Mouse (Mus musculus) G1E (cell line): ENCODE measurements around the gene Irf7. TPM values are rescaled to one million over a fixed set of nuclear protein-coding genes. Genes with fewer than 3 reads are reported as not detected.
A peak's percentile ranks its signal among the peaks of the same experiment; 100 is the strongest.
"Not testable (repeated sequence)": the region's sequence is repeated elsewhere in the genome, so short reads cannot be mapped to it uniquely, and the experiment has no call there.

Experiments
- ATAC-seq: 2 replicates; pipeline ENCODE4 v1.8.0; 2016; ENCODE audit warnings: mild to moderate bottlenecking; ENCODE audit not compliant: insufficient number of reproducible peaks, poor library complexity, low FRiP score, severe bottlenecking; ENCODE audit errors: extremely low read depth
- DNase-seq: peaks from one replicate; pipeline ENCODE4 v3.0.0; 2012; ENCODE audit warnings: low spot score
- H3K27me3 ChIP-seq: 2 replicates; pipeline ENCODE4 v1.6.1; 2012; ENCODE audit warnings: mild to moderate bottlenecking, low read length, inconsistent platforms; ENCODE audit not compliant: insufficient read depth
- H3K36me3 ChIP-seq: replicated peaks from 2 replicates; pipeline ENCODE3; 2012; ENCODE audit warnings: mild to moderate bottlenecking, inconsistent platforms
- H3K4me1 ChIP-seq: 2 replicates; pipeline ENCODE4 v1.6.1; 2012; ENCODE audit warnings: low read depth, low read length, inconsistent platforms, mixed read lengths; ENCODE audit not compliant: insufficient read depth
- H3K4me3 ChIP-seq: 2 replicates; pipeline ENCODE4 v1.5.1; 2012; ENCODE audit warnings: low read depth, mild to moderate bottlenecking, inconsistent platforms, low read length, moderate library complexity, mixed read lengths
- H3K9me3 ChIP-seq: replicated peaks from 2 replicates; pipeline ENCODE4 v1.6.1; 2012; ENCODE audit warnings: inconsistent platforms
- CTCF ChIP-seq: IDR thresholded peaks from 2 replicates; pipeline ENCODE4 v1.5.1; 2012; ENCODE audit warnings: low read depth, low read length, inconsistent platforms, mixed read lengths
- GATA1 ChIP-seq: IDR thresholded peaks from 2 replicates; pipeline ENCODE4 v1.6.1; 2012; ENCODE audit warnings: borderline replicate concordance, low read length, inconsistent platforms, mixed read lengths
- GATA2 ChIP-seq: IDR thresholded peaks from 2 replicates; pipeline ENCODE4 v1.6.1; 2012; ENCODE audit warnings: low read depth, low read length, inconsistent platforms, borderline replicate concordance
- POLR2AphosphoS5 ChIP-seq: IDR thresholded peaks from 2 replicates; pipeline ENCODE4 v1.6.1; 2012; ENCODE audit warnings: low read depth, low read length, inconsistent platforms; ENCODE audit not compliant: insufficient replicate concordance
- TAL1 ChIP-seq: conservative IDR thresholded peaks from 2 replicates; pipeline ENCODE4 v1.6.1; 2012; ENCODE audit warnings: low read depth, low read length, inconsistent platforms, mixed read lengths
- polyA plus RNA-seq: library from polyadenylated mRNA; stranded (reverse); fragments of >175 nt; gene quantifications from 2 replicates; pipeline ENCODE4 v1.2.3, GENCODE M21; 2012
- total RNA-seq, 2 experiments: library from RNA; stranded (forward) in 1 of 2; stranded (reverse) in 1 of 2; fragments of 200-1000 nt in 1 of 2; fragments of >200 nt in 1 of 2; fragmentation: Nextera tagmentation in 1 of 2; gene quantifications; 2 replicates each; pipeline ENCODE4 v1.2.3; 2014 to 2017

Gene Irf7
- total and polyA plus RNA-seq, 3 experiments: 1.6 to 12.9 (median 6.8) TPM

GRCm38 (mm10) chr7:141264761-141265410 lies 1.4 kb downstream of the Irf7 start:
- TF ChIP-seq GATA1 (no peak), CTCF (no peak), POLR2AphosphoS5 (no peak), TAL1 (no peak), GATA2 (no peak)
- H3K4me1 ChIP-seq: peaks cover 48% of the 10 kb centered on the region
- ATAC-seq: no peak

DNA sequence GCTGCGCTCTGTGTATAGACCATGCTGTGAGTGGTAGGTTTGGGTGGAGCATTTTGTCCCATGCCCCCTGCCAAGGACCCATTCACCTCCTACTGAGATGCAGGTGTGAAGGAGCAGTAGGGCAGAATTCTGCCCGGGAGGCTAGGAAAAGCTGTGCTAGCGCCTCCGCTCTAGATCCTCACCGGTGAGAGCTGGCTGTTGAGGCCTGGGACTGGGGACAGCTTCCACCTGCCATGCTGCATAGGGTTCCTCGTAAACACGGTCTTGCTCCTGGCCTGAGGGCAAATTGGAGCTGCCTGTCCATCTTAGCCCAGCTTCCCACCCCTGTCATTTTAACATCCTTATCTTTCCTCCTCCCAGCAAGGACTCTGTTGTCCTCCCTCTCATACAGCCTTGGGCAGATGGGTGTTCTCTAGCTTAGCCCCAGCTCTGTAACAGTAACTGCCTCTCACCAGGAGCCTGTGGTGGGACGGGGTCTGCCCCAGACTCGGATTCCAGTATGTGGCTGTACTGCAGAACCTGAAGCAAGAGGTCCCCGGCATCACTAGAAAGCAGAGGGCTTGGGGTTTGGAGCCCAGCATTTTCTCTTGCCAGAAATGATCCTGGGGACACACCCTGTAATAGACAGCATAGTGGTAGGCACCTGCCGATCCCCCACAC lies 2.1 kb downstream of the Irf7 start:
- Histone ChIP-seq H3K9me3 (no peaks in the 10 kb centered on the region), H3K27me3 (peaks cover 6% of the 10 kb centered on the region; the same call in 1 of the 2 replicates), H3K4me1 (peaks cover 42% of the 10 kb centered on the region), H3K36me3 (peaks cover 64% of the 10 kb centered on the region), H3K4me3 (no peak overlapping the region)
- DNase-seq (no peak), ATAC-seq (no peak)
- TF ChIP-seq GATA1 (no peak), CTCF (no peak), TAL1 (no peak), POLR2AphosphoS5 (no peak), GATA2 (no peak)

More at GRCm38 (mm10) chr7:141264761-141265410, 1.4 kb downstream of the Irf7 start:
- Histone ChIP-seq H3K4me3 (peak overlapping the region; percentile 76; the same call in 1 of the 2 replicates), H3K27me3 (peaks cover 13% of the 10 kb centered on the region; the same call in 1 of the 2 replicates), H3K9me3 (no peaks in the 10 kb centered on the region), H3K36me3 (peaks cover 57% of the 10 kb centered on the region)
- no peak for DNase-seq

- DNase-seq (no peak), ATAC-seq (no peak)
- no peak overlapping the region for H3K4me3 ChIP-seq
- TF ChIP-seq GATA1 (no peak), GATA2 (no peak), POLR2AphosphoS5 (no peak), TAL1 (no peak), CTCF (no peak)
- peaks cover 69% of the 10 kb centered on the region for H3K36me3 ChIP-seq
- peaks cover under 1% of the 10 kb centered on the region; the same call in 1 of the 2 replicates for H3K27me3 ChIP-seq
- H3K4me1 ChIP-seq: peaks cover 42% of the 10 kb centered on the region
- H3K9me3 ChIP-seq: no peaks in the 10 kb centered on the region
These were observed 2.6 kb downstream of the Irf7 start for GRCm38 (mm10) chr7:141263640-141264039.

DNA sequence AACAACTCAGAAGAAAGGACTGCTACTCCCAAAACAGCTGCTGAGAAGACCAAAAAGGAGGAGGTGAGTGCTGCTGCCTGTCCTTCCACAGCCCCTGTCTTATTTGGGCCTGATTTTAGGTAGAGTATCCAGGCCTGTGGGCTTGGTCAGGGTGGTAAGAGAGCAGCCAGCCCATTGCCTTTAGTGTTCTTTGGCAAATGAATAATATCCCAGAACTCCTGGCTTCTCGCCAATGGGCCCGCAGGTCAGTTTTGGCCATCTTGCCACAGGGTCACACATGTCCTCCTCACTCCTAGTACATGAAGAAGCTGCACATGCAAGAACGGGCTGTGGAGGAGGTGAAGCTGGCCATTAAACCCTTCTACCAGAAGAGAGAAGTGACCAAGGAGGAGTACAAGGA lies 4.8 kb downstream of the Irf7 start:
- no peak for TF ChIP-seq CTCF
- TF ChIP-seq TAL1: no peak
- no peak for TF ChIP-seq POLR2AphosphoS5
- no peak for TF ChIP-seq GATA2
- TF ChIP-seq GATA1: no peak
- peaks cover 40% of the 10 kb centered on the region for H3K4me1 ChIP-seq
- peaks cover 91% of the 10 kb centered on the region for H3K36me3 ChIP-seq
- no peaks in the 10 kb centered on the region for H3K27me3 ChIP-seq
- ATAC-seq (no peak), DNase-seq (no peak)
- H3K9me3 ChIP-seq: no peaks in the 10 kb centered on the region
- H3K4me3 ChIP-seq: no peak overlapping the region

DNA sequence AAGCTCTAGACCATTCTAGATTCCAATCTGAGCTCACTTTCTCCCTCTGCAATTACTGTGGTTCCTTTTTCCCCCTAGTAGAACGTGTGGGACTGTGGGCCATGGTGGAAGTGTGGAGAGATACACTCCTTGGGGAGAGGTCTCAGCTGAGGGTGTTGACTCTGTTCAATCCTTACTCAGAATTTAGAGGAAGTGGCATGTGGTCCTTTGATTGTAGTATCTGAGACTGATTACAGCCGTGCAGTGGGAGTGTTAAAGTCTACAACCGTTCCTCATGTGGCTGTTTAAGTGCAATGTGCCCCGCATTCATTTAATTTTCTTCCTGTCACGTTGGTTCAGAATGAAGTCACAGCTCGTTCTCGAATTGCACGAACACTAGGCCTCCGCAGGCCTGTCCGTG lies 10.1 kb downstream of the Irf7 start:
- H3K36me3 ChIP-seq: peaks cover 96% of the 10 kb centered on the region
- no peak for TF ChIP-seq GATA1
- no peak for TF ChIP-seq GATA2
- no peak for TF ChIP-seq CTCF
- no peak for TF ChIP-seq POLR2AphosphoS5

GRCm38 (mm10) chr7:141250486-141250885 lies 15.8 kb downstream of the Irf7 start:
- not testable (repeated sequence) for H3K4me3 ChIP-seq, H3K9me3 ChIP-seq, DNase-seq, H3K4me1 ChIP-seq, ATAC-seq, H3K27me3 ChIP-seq
- H3K36me3 ChIP-seq: peaks cover 96% of the 10 kb centered on the region

More for the DNA sequence above, 10.1 kb downstream of the Irf7 start:
- DNase-seq: no peak
- no peaks in the 10 kb centered on the region for H3K4me1 ChIP-seq
- no peaks in the 10 kb centered on the region for H3K27me3 ChIP-seq
- H3K4me3 ChIP-seq: no peak overlapping the region
- ATAC-seq: no peak
- H3K9me3 ChIP-seq: no peaks in the 10 kb centered on the region
